Mouse (Mus musculus) G1E (cell line): ENCODE results near the gene Htr3a.

Experiments used
- CTCF ChIP-seq: IDR thresholded peaks from 2 replicates; pipeline ENCODE4 v1.5.1; 2012; ENCODE audit warnings: low read depth, low read length, inconsistent platforms, mixed read lengths
- GATA1 ChIP-seq: IDR thresholded peaks from 2 replicates; pipeline ENCODE4 v1.6.1; 2012; ENCODE audit warnings: borderline replicate concordance, low read length, inconsistent platforms, mixed read lengths
- GATA2 ChIP-seq: IDR thresholded peaks from 2 replicates; pipeline ENCODE4 v1.6.1; 2012; ENCODE audit warnings: low read depth, low read length, inconsistent platforms, borderline replicate concordance
- POLR2AphosphoS5 ChIP-seq: IDR thresholded peaks from 2 replicates; pipeline ENCODE4 v1.6.1; 2012; ENCODE audit warnings: low read depth, low read length, inconsistent platforms; ENCODE audit not compliant: insufficient replicate concordance
- TAL1 ChIP-seq: conservative IDR thresholded peaks from 2 replicates; pipeline ENCODE4 v1.6.1; 2012; ENCODE audit warnings: low read depth, low read length, inconsistent platforms, mixed read lengths

GRCm38 (mm10) chr9:48894755-48895154, 16.1 kb downstream of the Htr3a start:
- TF ChIP-seq CTCF = no peak
- TF ChIP-seq GATA1 = no peak
- TF ChIP-seq GATA2 = no peak
- no peak for TF ChIP-seq TAL1
- TF ChIP-seq POLR2AphosphoS5 = no peak
